Mouse (Mus musculus) spleen, adult 18-20 months (tissue): ENCODE measurements around the gene Plxna2.

Experiments used
- DNase-seq, 2 experiments: peaks; one replicate each; pipeline ENCODE4 v3.0.0; 2022; ENCODE audit warnings: mixed read lengths in 2 of 2

Plxna2 gene

GRCm38 (mm10) chr1:194714138-194715031, 96.4 kb downstream of the Plxna2 start:
- DNase-seq = no peak

- DNase-seq = no peak
Observed at GRCm38 (mm10) chr1:194717451-194717874, 99.4 kb downstream of the Plxna2 start.

- DNase-seq = no peak
Observed at GRCm38 (mm10) chr1:194720406-194720805, 102.4 kb downstream of the Plxna2 start.

- no peak for DNase-seq
Observed at GRCm38 (mm10) chr1:194721260-194721659, 103.2 kb downstream of the Plxna2 start.

GRCm38 (mm10) chr1:194722329-194722728, 104.3 kb downstream of the Plxna2 start:
- peak in 1 of 2 experiments; percentile 4 for DNase-seq

- no peak for DNase-seq
Observed at GRCm38 (mm10) chr1:194734836-194735235, 116.8 kb downstream of the Plxna2 start.

- DNase-seq = no peak
Observed at GRCm38 (mm10) chr1:194739894-194740293, 121.9 kb downstream of the Plxna2 start.

- no peak for DNase-seq
Observed at GRCm38 (mm10) chr1:194742901-194743422, 124.9 kb downstream of the Plxna2 start.

GRCm38 (mm10) chr1:194745177-194745934, 127.3 kb downstream of the Plxna2 start:
- DNase-seq = no peak

GRCm38 (mm10) chr1:194746332-194747249, 128.6 kb downstream of the Plxna2 start:
- peak; percentile 17 to 25 for DNase-seq

GRCm38 (mm10) chr1:194747258-194747657, 129.2 kb downstream of the Plxna2 start:
- DNase-seq = no peak

GRCm38 (mm10) chr1:194753168-194753567, 135.2 kb downstream of the Plxna2 start:
- DNase-seq = peak in 1 of 2 experiments; percentile 39

GRCm38 (mm10) chr1:194756001-194756400, 138.0 kb downstream of the Plxna2 start:
- DNase-seq = no peak

GRCm38 (mm10) chr1:194756409-194756808, 138.4 kb downstream of the Plxna2 start:
- DNase-seq = no peak

GRCm38 (mm10) chr1:194756863-194757262, 138.8 kb downstream of the Plxna2 start:
- DNase-seq = no peak

GRCm38 (mm10) chr1:194761432-194762212, 143.6 kb downstream of the Plxna2 start:
- peak in 1 of 2 experiments; percentile 9 for DNase-seq

GRCm38 (mm10) chr1:194762896-194763295, 144.9 kb downstream of the Plxna2 start:
- DNase-seq = no peak

GRCm38 (mm10) chr1:194764951-194765350, 146.9 kb downstream of the Plxna2 start:
- DNase-seq = no peak

- DNase-seq = no peak
Observed at GRCm38 (mm10) chr1:194768799-194769198, 150.8 kb downstream of the Plxna2 start.

- no peak for DNase-seq
Observed at GRCm38 (mm10) chr1:194772053-194772452, 154.0 kb downstream of the Plxna2 start.

- DNase-seq = no peak
Observed at GRCm38 (mm10) chr1:194773899-194774298, 155.9 kb downstream of the Plxna2 start.
